Mouse (Mus musculus) MEL-GATA-1-ER (cell line): ENCODE data around the gene Sh3d19.

ENCODE experiments used
- DNase-seq: peaks from one replicate; pipeline ENCODE4 v3.0.0-alpha.2; 2012; ENCODE audit warnings: low read depth; ENCODE audit errors: extremely low read depth

Gene Sh3d19

DNA sequence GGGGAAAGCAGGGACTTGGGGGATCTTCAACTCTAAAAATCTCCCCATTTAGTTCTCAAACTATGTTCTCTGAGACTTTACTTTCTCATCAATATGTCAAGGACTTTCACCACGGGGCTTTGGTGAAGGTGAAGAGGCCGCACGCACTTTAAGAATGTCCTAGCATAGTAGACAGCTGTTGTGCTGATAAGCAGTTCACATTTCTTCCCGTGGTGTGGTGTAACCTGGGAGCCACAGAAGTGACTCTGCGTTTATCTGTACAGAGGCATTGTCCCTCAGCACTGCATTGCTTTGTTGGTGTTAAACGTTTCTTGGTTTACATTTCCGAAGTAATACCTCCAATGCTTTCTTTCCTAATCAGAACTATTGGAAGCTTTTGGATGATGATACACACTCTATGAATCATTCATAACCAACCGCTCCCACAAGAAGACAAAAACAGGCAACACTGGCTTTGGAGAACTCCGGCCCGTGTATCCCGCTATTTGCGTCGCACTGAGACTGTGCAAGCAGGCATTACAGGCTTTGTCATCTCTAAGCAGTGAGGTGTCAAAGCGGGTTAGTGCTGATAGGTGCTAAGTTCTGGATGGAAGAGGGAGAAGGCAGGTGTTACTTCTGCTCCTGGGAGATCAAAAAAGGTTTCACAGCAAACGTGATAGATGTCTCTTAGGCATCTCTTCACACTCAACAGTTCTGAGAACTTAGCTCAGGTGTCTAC, 57.9 kb downstream of the Sh3d19 start:
- no peak for DNase-seq

- DNase-seq: no peak
Measured at GRCm38 (mm10) chr3:86030566-86030965, 59.7 kb downstream of the Sh3d19 start.

DNA sequence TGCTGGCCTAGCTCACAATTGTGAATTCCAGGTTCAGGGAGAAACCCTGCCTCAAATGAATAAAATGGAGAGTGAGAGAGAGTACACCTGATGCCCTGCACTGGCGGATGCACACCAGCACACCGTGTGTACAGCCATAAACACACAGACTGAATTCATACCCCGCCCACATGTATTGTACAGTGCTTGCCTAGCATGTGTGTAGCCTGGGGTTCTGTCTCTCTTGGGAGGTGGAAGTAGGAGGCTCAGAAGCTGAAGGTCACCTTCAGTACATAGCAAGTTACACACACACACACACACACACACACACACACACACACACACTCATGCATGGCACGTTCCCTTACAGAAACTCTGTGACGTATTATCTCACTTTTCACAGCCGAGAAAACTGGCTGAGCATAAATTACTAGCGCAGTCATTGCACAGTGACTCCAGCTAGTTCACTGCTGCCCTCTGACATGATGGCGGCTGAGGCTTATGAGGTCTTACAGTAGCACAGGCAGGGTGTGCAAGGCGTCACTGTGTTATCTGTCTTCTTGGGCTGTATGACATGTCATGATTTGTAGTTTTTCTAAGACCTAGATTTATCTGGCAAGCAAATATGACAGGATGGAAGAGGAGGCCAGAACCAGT, 62.7 kb downstream of the Sh3d19 start:
- no peak for DNase-seq

GRCm38 (mm10) chr3:86037926-86038484, 67.1 kb downstream of the Sh3d19 start:
- no peak for DNase-seq

DNA sequence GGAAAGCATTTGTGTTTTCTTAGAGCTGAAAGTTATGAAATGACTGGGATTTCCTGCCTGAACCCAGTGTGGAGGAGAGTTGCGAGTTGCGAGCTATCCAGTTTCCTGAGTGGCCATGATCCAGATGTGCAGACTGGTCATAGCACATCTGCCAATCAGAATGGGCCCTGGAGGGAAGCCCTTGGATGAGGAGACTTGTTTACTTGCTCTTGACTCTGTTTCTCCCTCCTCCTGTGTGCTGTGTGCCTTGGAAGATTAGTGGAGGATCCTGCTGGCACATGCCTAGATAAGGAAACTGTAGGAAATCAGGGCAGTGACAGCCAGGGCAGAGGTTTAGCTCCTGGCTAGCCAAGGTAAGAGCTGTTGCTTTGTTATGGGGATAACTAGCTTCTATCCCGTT, 67.7 kb downstream of the Sh3d19 start:
- DNase-seq: no peak

DNA sequence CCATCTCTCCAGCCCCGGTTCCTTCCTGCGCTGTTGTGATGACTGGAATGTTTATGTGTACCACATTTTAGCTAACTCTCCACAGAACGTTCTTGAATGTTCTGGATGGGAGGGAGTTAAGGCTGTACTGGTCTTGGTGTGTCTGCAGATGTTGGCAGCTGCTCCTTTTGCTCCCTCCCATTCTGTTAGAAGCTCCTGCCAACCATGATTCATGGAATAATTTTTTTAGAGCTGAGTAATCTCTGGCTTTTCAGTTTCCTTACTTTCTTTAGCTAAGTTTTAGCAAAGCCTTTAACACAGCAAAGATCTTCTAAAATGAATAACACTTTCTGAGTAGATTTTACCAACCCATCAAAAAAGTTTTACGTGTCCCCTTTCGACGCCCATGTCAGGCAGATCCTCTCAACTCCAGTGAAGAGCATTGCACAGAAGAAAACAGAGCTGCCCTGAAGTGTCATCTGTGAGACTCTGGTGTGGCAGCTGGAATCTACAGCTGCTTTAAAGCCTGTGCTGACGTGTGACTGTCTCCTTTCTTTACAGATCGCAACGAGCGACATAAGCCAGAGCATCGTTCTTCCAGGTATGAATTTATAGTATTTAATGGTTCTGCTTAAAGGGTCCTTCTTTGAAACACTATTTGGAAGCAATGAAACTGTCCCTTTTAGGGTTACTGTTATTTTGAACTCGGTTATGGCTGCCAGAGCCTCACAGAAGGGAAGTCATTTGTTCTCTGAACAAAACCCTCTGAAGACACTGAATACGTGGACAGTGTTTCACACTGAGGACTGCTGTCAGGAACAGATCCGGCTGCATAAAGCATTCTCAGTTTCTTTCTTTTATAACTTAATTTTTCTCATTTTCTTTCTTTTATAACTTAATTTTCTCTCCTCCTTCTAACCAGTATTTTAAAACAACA, 69.6 kb downstream of the Sh3d19 start:
- no peak for DNase-seq

- no peak for DNase-seq
Measured at GRCm38 (mm10) chr3:86047686-86048408, 76.9 kb downstream of the Sh3d19 start.

DNA sequence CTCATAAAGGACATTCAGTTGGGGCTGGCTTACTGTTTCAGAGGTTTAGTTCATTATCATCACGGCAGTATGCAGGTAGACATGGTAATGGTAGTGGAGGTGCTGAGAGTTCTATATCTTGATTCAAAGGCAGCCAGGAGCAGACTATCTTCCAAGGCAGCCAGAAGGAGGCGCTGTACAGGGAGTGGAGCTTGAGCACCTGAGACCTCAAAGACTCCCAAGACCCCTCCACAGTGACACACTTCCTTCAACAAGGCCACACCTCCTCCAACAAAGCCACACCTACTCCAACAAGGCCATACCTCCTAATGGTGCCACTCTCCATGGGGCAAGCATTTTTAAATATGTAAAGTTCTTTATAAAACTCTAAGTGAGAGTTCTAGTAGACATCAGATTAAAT, 78.1 kb downstream of the Sh3d19 start:
- no peak for DNase-seq

DNA sequence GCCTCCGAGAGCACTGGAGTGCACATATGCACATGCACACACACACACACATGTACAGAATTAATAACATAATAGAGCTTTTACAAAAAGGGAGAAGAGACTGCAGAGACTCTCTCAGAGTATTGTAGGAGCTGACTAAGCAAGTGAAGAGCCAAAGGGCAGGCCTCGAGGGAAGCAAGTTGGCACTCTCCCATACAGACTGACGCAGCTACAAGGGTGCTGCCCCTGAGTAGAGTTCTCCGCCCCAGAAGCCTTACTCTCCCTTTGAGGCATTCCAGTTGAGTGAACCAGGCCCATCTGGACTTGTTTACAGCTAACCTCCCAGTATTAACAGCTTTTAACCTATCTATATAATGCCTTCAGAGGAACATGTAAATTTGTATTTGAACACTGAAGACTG, 85.8 kb downstream of the Sh3d19 start:
- DNase-seq: no peak

GRCm38 (mm10) chr3:86057436-86058095, 86.7 kb downstream of the Sh3d19 start:
- no peak for DNase-seq

GRCm38 (mm10) chr3:86069646-86070250, 98.8 kb downstream of the Sh3d19 start:
- no peak for DNase-seq

GRCm38 (mm10) chr3:86070799-86071198, 99.9 kb downstream of the Sh3d19 start:
- no peak for DNase-seq

GRCm38 (mm10) chr3:86072066-86072465, 101.2 kb downstream of the Sh3d19 start:
- DNase-seq: no peak

DNA sequence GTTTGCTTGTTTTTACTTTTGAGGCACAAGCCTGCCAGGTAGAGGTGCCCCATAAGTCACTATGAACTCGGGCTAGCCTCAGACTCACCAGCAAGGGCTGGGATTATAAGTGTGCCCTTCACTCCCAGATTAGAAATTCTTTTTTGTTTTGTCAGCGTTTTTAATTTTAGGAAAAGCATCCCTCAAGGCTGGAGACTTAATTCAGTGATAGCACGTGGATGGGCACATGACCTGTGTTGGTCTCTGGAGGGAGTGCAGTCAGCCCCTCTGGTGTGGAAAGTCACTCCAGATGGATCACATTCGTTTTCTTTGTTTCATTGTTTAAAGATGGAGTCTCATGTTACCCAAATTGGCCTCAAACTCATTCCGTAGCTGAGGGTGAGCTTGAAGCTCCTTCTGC, 102.0 kb downstream of the Sh3d19 start:
- DNase-seq: no peak

GRCm38 (mm10) chr3:86075593-86075992, 104.7 kb downstream of the Sh3d19 start:
- DNase-seq: no peak

- DNase-seq: no peak
Measured at GRCm38 (mm10) chr3:86076511-86077283, 105.8 kb downstream of the Sh3d19 start.

DNA sequence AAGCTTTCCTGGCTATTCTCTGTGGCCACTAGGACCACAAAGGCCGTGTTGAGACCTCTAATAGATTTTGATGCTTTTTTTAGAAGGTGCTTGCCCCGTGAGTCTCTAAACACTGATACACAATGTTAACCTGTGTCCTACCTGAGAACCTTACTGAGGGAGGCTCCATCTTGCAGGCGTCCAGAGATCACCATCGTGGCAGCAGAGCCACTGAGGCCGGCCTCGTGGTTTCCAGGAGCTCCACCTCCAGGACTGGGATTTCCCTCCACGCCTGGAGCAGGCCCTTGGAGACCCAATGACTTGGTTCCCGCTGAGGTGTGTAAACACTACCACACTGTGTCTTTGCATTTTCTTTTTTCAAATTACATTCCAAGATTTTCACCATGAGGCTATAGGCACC, 112.1 kb downstream of the Sh3d19 start:
- no peak for DNase-seq

DNA sequence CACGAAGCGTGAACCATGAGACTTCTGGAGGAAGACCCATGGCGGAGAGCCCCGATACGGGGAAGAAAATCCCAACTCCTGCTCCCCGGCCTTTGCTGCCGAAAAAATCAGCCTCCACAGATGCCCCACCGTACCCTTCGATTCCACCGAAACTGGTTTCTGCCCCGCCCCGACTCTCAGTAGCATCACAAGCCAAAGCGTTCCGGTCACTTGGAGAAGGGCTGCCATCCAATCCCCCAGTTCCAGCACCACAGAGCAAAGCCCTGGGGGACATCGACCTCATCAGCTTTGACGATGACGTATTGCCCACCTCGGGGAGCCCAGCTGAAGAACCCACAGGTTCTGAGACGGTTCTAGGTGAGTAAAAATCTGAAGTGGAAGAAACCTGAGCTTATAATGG, 114.1 kb downstream of the Sh3d19 start:
- DNase-seq: no peak

DNA sequence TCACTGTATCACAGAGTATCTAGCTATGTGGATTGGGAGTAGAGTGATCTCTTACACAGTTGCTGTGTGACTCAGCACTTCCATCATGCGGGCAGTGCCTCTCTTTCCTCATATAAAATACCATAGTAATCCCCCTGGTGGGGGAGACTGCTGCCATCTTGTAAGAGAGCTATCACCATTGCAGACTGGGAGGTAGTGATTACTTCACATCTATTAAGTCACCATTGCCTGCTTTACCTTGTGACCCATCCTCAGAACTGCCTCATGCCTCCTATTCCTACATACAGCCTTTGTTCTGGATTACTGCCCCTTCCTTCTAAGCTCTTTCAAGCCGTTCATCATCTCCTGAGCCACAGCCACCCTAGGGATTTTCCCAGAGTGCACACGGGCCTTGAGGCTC, 117.0 kb downstream of the Sh3d19 start:
- DNase-seq: no peak
